Mouse (Mus musculus) layer of hippocampus, postnatal 25 days (tissue): ENCODE data around the gene Gm49711. TPM values are rescaled to one million over a fixed set of nuclear protein-coding genes. Genes with fewer than 3 reads are reported as not detected.
"Not testable (repeated sequence)": the region's sequence is repeated elsewhere in the genome, so short reads cannot be mapped to it uniquely, and the experiment has no call there.

Experiments
- DNase-seq, 2 experiments: peaks; one replicate each; pipeline ENCODE4 v3.0.0; 2022; ENCODE audit warnings: mixed read lengths in 2 of 2, low spot score in 1 of 2; ENCODE audit errors: extremely low spot score in 1 of 2
- total RNA-seq, 2 experiments: library from RNA; stranded (reverse); gene quantifications; 2 replicates each; pipeline ENCODE4 v1.2.3; 2021

Gene Gm49711
- total RNA-seq, 2 experiments from 2014 or later = 0.25 to 0.33 TPM

- DNase-seq = no peak
Observed at GRCm38 (mm10) chr16:92162289-92162688, 104.2 kb downstream of the Gm49711 start.

- no peak for DNase-seq
Observed at GRCm38 (mm10) chr16:92163545-92163944, 105.4 kb downstream of the Gm49711 start.

GRCm38 (mm10) chr16:92176052-92176451 lies 117.9 kb downstream of the Gm49711 start:
- no peak for DNase-seq

GRCm38 (mm10) chr16:92177718-92178117 lies 119.6 kb downstream of the Gm49711 start:
- no peak for DNase-seq

GRCm38 (mm10) chr16:92179306-92179705 lies 121.2 kb downstream of the Gm49711 start:
- DNase-seq = no peak

- no peak for DNase-seq
Observed at GRCm38 (mm10) chr16:92183477-92183876, 125.4 kb downstream of the Gm49711 start.

- no peak for DNase-seq
Observed at GRCm38 (mm10) chr16:92190603-92191002, 132.5 kb downstream of the Gm49711 start.

GRCm38 (mm10) chr16:92195094-92195493 lies 137.0 kb downstream of the Gm49711 start:
- no peak for DNase-seq

GRCm38 (mm10) chr16:92196741-92197331 lies 138.7 kb downstream of the Gm49711 start:
- no peak for DNase-seq

- no peak for DNase-seq
Observed at GRCm38 (mm10) chr16:92200615-92201014, 142.5 kb downstream of the Gm49711 start.

- no peak for DNase-seq
Observed at GRCm38 (mm10) chr16:92203599-92203998, 145.5 kb downstream of the Gm49711 start.

- no peak for DNase-seq
Observed at GRCm38 (mm10) chr16:92209291-92209781, 151.2 kb downstream of the Gm49711 start.

GRCm38 (mm10) chr16:92210316-92210715 lies 152.2 kb downstream of the Gm49711 start:
- not testable (repeated sequence) for DNase-seq

GRCm38 (mm10) chr16:92213911-92214310 lies 155.8 kb downstream of the Gm49711 start:
- DNase-seq = not testable (repeated sequence)

- no peak for DNase-seq
Observed at GRCm38 (mm10) chr16:92215599-92216390, 157.7 kb downstream of the Gm49711 start.

GRCm38 (mm10) chr16:92220754-92221153 lies 162.6 kb downstream of the Gm49711 start:
- DNase-seq = no peak

- no peak for DNase-seq
Observed at GRCm38 (mm10) chr16:92228332-92228919, 170.3 kb downstream of the Gm49711 start.

GRCm38 (mm10) chr16:92230476-92230931 lies 172.4 kb downstream of the Gm49711 start:
- DNase-seq = no peak

- DNase-seq = no peak
Observed at GRCm38 (mm10) chr16:92234530-92234929, 176.4 kb downstream of the Gm49711 start.

- no peak for DNase-seq
Observed at GRCm38 (mm10) chr16:92235222-92235621, 177.1 kb downstream of the Gm49711 start.
